Mouse (Mus musculus): ENCODE results near the gene Myh9. TPM values are rescaled to one million over a fixed set of nuclear protein-coding genes. Genes with fewer than 3 reads are reported as not detected.

Gene Myh9
- polyA plus RNA-seq, 1 experiment from 2014 or later, result 59.3 TPM

DNA sequence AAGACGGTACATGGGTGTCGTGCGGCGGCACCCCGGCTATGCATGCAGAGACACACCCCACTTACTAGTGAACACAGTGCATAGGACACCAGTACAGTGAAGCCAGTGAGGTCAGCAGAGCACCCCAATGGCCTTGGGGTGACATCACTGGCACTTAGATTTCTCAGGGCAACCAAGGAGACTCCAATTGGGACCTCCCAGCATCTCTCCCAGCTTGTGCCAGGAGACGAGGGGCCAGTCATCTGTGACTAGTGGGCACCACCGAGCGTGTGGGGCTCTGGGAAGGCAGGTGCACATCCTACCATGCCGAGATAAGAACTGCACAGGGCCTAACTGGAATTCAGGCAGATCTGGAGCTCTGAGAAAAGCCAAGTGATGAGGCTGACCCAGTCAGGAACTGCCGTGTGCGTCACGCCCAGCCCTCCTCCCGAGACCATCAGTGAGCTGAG lies 47.0 kb downstream of the Myh9 start:
- H3K9me3 ChIP-seq (ENCODE audit: low read length), result no peaks in the 10 kb centered on the region
- peaks cover 46% of the 10 kb centered on the region for H3K36me3 ChIP-seq (ENCODE audit: insufficient read depth, low read length)
- no peak for DNase-seq (ENCODE audit: low spot score)
- no peak overlapping the region for H3K27ac ChIP-seq (ENCODE audit: low read length)
- H3K4me1 ChIP-seq (ENCODE audit: insufficient read depth, low read depth, low read length), result peaks cover 34% of the 10 kb centered on the region
- H3K9ac ChIP-seq (replicated peaks; ENCODE audit: low read depth), result no peak overlapping the region
- H3K4me3 ChIP-seq (ENCODE audit: low read depth, low read length), result no peak overlapping the region
- H3K27me3 ChIP-seq (replicated peaks; ENCODE audit: insufficient read depth, low read length), result no peaks in the 10 kb centered on the region
- H3K4me2 ChIP-seq (replicated peaks; ENCODE audit: low read depth, low read length), result no peak overlapping the region
- no peak for TF ChIP-seq EP300 (IDR thresholded peaks at IDR 0.05)
- TF ChIP-seq CTCF (IDR thresholded peaks at IDR 0.05), result no peak
- ATAC-seq, result no peak
- WGBS, result 79% methylated on average over 13 of the region's 13 CpGs

DNA sequence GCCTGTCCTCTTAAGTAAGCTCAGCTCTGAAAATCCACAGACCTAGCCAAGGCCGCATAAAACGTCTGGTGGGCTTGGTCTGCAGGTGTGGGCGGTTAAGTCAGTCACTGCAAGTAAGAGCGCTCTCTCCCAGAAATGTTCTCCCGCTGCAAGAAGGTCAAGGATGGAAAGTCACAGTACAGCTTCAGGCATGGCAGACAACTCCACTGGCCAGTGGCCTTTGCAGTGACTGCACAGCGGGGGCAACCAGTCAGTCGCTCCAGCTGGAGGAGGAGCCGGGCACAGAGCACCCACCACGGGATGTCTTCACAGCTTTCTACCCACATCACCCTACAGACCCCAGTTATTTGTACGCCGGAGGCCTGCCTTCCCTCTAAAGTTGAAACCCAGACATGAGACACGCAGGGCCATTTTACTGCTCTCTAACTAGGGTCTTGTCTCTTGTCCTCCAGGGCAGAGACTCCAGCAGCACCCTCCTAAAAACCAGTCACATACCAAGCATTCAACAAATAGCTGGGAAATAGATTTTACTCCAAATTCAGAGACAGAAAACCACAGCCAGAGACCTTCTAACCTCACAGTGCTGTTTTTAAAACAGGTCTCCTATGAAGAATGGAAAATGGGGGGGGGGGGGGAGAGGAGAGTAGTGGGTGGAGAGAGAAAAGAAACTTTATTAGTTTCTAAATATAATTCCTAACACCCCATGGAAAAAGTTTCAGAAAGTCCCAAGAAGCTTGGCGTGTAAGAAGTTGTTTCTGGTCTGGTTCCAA lies 47.7 kb downstream of the Myh9 start:
- ATAC-seq (no peak), DNase-seq (ENCODE audit: low spot score) (no peak)
- Histone ChIP-seq H3K4me3 (ENCODE audit: low read depth, low read length) (no peak overlapping the region), H3K9me3 (ENCODE audit: low read length) (no peaks in the 10 kb centered on the region), H3K4me1 (ENCODE audit: insufficient read depth, low read depth, low read length) (peaks cover 28% of the 10 kb centered on the region), H3K27me3 (replicated peaks; ENCODE audit: insufficient read depth, low read length) (no peaks in the 10 kb centered on the region), H3K4me2 (replicated peaks; ENCODE audit: low read depth, low read length) (no peak overlapping the region), H3K9ac (replicated peaks; ENCODE audit: low read depth) (no peak overlapping the region), H3K27ac (ENCODE audit: low read length) (no peak overlapping the region), H3K36me3 (ENCODE audit: insufficient read depth, low read length) (peaks cover 47% of the 10 kb centered on the region)
- no peak for TF ChIP-seq EP300 (IDR thresholded peaks at IDR 0.05)
- no peak for TF ChIP-seq CTCF (IDR thresholded peaks at IDR 0.05)
- WGBS, result 83% methylated on average over 13 of the region's 13 CpGs

DNA sequence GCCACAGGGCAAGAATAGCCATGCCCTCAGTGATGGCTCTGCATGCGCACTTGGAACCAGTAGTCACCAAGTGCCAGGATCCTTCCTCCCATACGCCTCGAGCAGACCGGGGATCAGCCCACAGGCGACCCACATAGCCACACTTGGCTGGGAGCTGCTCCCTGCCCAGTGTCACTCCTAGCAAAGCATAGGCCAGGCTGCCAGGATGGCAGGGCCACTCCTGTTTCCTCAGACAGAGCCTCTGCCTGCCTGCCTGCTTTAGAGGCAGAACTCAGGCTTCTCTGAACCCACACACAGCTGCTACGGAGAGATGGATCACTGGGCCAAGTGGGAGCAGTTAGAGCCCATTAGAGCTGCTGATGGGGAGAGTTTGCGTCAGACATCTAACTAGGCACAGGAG lies 48.4 kb downstream of the Myh9 start:
- H3K9ac ChIP-seq (replicated peaks; ENCODE audit: low read depth), result no peak overlapping the region
- H3K27me3 ChIP-seq (replicated peaks; ENCODE audit: insufficient read depth, low read length), result no peaks in the 10 kb centered on the region
- peaks cover 21% of the 10 kb centered on the region for H3K4me1 ChIP-seq (ENCODE audit: insufficient read depth, low read depth, low read length)
- TF ChIP-seq CTCF (IDR thresholded peaks at IDR 0.05) (no peak), EP300 (IDR thresholded peaks at IDR 0.05) (no peak)
- ATAC-seq (no peak), DNase-seq (ENCODE audit: low spot score) (no peak)
- no peak overlapping the region for H3K27ac ChIP-seq (ENCODE audit: low read length)
- H3K4me2 ChIP-seq (replicated peaks; ENCODE audit: low read depth, low read length), result no peak overlapping the region
- H3K36me3 ChIP-seq (ENCODE audit: insufficient read depth, low read length), result peaks cover 48% of the 10 kb centered on the region
- H3K4me3 ChIP-seq (ENCODE audit: low read depth, low read length), result no peak overlapping the region
- H3K9me3 ChIP-seq (ENCODE audit: low read length), result no peaks in the 10 kb centered on the region
- WGBS, result 87% methylated on average over 7 of the region's 7 CpGs

DNA sequence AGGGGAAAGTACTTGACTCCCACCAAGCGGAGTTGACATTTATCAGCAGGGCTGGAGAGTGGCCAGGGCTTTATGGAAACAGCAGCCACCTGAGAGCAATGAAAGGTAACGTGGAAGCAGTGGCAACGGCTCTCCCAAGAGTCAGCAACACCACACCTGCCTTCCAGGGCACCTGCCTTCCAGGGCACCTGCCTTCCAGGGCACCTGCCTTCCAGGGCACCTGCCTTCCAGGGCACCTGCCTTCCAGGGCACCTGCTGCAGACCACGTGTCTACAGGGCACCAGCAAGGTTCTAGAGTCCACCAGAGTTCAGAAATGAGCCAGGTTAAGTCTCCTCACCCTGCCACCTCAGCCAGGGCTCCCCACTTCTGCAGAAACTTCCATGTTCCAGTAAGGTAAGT lies 48.9 kb downstream of the Myh9 start:
- H3K9me3 ChIP-seq (ENCODE audit: low read length), result no peaks in the 10 kb centered on the region
- no peak for DNase-seq (ENCODE audit: low spot score)
- peaks cover 52% of the 10 kb centered on the region for H3K36me3 ChIP-seq (ENCODE audit: insufficient read depth, low read length)
- TF ChIP-seq CTCF (IDR thresholded peaks at IDR 0.05) (no peak), EP300 (IDR thresholded peaks at IDR 0.05) (no peak)
- no peak for ATAC-seq
- no peak overlapping the region for H3K9ac ChIP-seq (replicated peaks; ENCODE audit: low read depth)
- no peaks in the 10 kb centered on the region for H3K27me3 ChIP-seq (replicated peaks; ENCODE audit: insufficient read depth, low read length)
- peaks cover 16% of the 10 kb centered on the region for H3K4me1 ChIP-seq (ENCODE audit: insufficient read depth, low read depth, low read length)
- WGBS, result 65% methylated on average over 4 of the region's 4 CpGs
- no peak overlapping the region for H3K4me2 ChIP-seq (replicated peaks; ENCODE audit: low read depth, low read length)
- H3K4me3 ChIP-seq (ENCODE audit: low read depth, low read length), result no peak overlapping the region
- no peak overlapping the region for H3K27ac ChIP-seq (ENCODE audit: low read length)

DNA sequence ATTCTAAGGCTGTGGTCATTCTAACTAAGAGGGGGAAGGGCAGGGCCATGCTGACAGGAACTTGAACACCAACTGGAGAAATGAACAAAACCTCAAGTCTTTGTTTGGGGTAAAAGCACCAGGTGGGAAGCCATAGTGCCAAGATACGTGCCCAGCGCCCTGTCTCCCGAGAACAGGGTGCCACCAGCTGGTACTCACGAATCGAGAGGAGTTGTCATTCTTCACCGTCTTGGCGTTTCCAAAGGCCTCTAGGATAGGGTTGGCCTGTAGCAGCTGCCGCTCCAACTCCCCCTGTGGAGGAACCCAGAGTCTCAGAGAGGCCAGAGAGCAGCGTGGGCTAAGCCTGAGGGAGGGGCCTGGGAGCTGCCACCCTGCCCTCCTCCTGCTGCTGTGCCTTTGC lies 49.9 kb downstream of the Myh9 start:
- Histone ChIP-seq H3K9me3 (ENCODE audit: low read length) (no peaks in the 10 kb centered on the region), H3K27me3 (replicated peaks; ENCODE audit: insufficient read depth, low read length) (no peaks in the 10 kb centered on the region), H3K9ac (replicated peaks; ENCODE audit: low read depth) (no peak overlapping the region), H3K27ac (ENCODE audit: low read length) (no peak overlapping the region), H3K4me1 (ENCODE audit: insufficient read depth, low read depth, low read length) (peaks cover 7% of the 10 kb centered on the region), H3K4me2 (replicated peaks; ENCODE audit: low read depth, low read length) (no peak overlapping the region), H3K36me3 (ENCODE audit: insufficient read depth, low read length) (peaks cover 57% of the 10 kb centered on the region), H3K4me3 (ENCODE audit: low read depth, low read length) (no peak overlapping the region)
- ATAC-seq, result no peak
- no peak for TF ChIP-seq CTCF (IDR thresholded peaks at IDR 0.05)
- TF ChIP-seq EP300 (IDR thresholded peaks at IDR 0.05), result no peak
- DNase-seq (ENCODE audit: low spot score), result no peak
- 84% methylated on average over 9 of the region's 9 CpGs for WGBS

DNA sequence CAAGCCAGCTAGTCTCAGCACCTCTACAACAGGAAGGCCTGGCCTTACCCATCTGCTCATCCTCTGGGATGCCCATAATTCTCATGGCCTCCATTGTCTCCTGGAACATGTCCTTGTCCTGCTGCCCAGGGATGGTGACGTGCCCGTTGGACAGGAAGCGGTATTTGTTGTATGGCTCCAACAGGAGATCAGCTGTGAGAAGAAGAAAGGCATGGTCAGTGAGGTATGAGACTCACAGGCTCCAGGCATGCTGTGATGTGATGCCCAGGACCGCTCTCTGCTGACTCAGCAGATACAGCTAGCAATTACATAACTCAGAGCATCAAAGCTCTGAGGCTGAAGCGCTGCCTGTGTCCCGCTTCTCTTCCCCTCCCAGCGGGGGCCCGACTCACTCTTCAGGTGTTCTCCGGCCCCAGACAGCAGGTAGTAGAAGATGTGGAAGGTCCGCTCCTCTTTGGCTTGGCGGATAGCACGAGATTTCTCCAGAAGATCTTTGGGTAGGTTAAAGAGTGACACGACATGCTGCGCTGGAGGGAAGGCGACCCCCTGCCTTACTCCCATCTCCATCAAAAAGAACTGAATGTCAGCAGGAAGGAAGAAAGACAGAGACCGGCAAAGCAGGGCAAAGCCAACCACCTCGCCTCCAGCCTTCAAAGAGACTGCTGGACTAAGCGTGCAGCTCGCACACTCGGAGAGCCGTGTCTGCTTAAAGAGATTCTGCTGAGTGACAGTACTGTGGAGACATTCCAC lies 51.1 kb downstream of the Myh9 start:
- Histone ChIP-seq H3K4me3 (ENCODE audit: low read depth, low read length) (no peak overlapping the region), H3K4me1 (ENCODE audit: insufficient read depth, low read depth, low read length) (no peaks in the 10 kb centered on the region), H3K36me3 (ENCODE audit: insufficient read depth, low read length) (peaks cover 68% of the 10 kb centered on the region), H3K27me3 (replicated peaks; ENCODE audit: insufficient read depth, low read length) (no peaks in the 10 kb centered on the region), H3K4me2 (replicated peaks; ENCODE audit: low read depth, low read length) (no peak overlapping the region), H3K9me3 (ENCODE audit: low read length) (no peaks in the 10 kb centered on the region), H3K9ac (replicated peaks; ENCODE audit: low read depth) (no peak overlapping the region), H3K27ac (ENCODE audit: low read length) (no peak overlapping the region)
- DNase-seq (ENCODE audit: low spot score) (no peak), ATAC-seq (peak; percentile 53)
- TF ChIP-seq CTCF (IDR thresholded peaks at IDR 0.05) (no peak), EP300 (IDR thresholded peaks at IDR 0.05) (no peak)
- WGBS, result 88% methylated on average over 21 of the region's 21 CpGs

All from lung, postnatal 0 days (tissue).